Mouse (Mus musculus): ENCODE data around the gene Tial1.

DNA sequence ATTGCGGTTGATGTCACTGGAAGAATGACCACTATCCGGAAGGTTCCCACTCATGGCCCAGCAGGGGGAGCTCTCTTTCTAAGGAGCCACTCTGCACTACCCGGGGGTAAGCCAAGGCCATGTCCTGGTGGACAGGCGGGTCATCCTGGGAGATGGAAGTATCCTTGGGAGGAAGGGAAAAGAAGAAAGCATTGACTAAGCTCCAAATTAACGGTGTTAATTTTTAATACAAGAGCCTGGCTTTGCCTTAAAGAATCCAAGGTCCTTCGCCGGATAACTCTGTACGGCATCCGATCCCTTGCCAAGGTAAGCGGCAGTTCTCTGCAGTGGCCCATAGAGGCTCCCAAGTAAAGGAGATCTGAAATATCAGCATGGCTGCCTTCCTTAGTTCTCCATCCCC is 12.8 kb upstream of the Tial1 start:
- peak; percentile 79 for TF ChIP-seq CTCF (IDR thresholded peaks at IDR 0.05)
- TF ChIP-seq EP300 (IDR thresholded peaks at IDR 0.05) = no peak

Measured in lung, postnatal 0 days (tissue).